Mouse (Mus musculus): ENCODE measurements around the gene Fbxo9. TPM values are rescaled to one million over a fixed set of nuclear protein-coding genes. Genes with fewer than 3 reads are reported as not detected.

The Fbxo9 gene
- polyA plus RNA-seq, 1 experiment from 2014 or later, result 25.0 TPM

GRCm38 (mm10) chr9:78122939-78123712 is 14.3 kb upstream of the Fbxo9 start:
- Histone ChIP-seq H3K4me3 (no peak overlapping the region), H3K4me1 (replicated peaks) (peaks cover 12% of the 10 kb centered on the region), H3K27me3 (ENCODE audit: insufficient read depth, poor library complexity, severe bottlenecking) (no peaks in the 10 kb centered on the region), H3K27ac (no peak overlapping the region), H3K9me3 (no peaks in the 10 kb centered on the region), H3K36me3 (peaks cover 69% of the 10 kb centered on the region)
- WGBS, result 91% methylated on average over 7 of the region's 7 CpGs
- DNase-seq (ENCODE audit: low spot score), result no peak

DNA sequence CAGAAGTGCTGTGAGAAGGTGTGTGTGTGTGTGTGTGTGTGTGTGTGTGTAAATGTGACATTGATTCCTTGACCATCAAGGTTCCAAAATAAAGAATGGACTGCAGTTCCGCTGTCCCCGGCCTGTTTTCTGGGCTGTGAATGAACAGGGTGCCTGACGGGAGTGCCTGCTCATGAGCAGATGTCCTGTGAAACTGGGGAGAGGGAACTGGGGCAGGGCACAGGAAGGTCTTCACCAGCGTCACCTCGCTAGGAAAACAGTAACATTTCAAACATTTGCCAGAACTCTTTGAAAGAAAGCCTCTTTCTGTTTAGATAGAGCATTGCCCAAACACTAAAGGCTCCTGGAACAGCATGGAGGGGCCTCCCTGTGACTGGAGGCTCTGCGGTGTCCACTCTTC is 13.1 kb upstream of the Fbxo9 start:
- no peak for DNase-seq (ENCODE audit: low spot score)
- H3K27ac ChIP-seq, result no peak overlapping the region
- H3K9me3 ChIP-seq, result no peaks in the 10 kb centered on the region
- no peak overlapping the region for H3K4me3 ChIP-seq
- WGBS, result 87% methylated on average over 6 of the region's 6 CpGs
- peaks cover 77% of the 10 kb centered on the region for H3K36me3 ChIP-seq
- peaks cover 4% of the 10 kb centered on the region for H3K4me1 ChIP-seq (replicated peaks)
- no peaks in the 10 kb centered on the region for H3K27me3 ChIP-seq (ENCODE audit: insufficient read depth, poor library complexity, severe bottlenecking)

- 90% methylated on average over 8 of the region's 8 CpGs for WGBS
- Histone ChIP-seq H3K9me3 (no peaks in the 10 kb centered on the region), H3K4me1 (replicated peaks) (peaks cover 3% of the 10 kb centered on the region; the same call in 1 of the 2 replicates), H3K4me3 (no peak overlapping the region), H3K27ac (no peak overlapping the region), H3K27me3 (ENCODE audit: insufficient read depth, poor library complexity, severe bottlenecking) (no peaks in the 10 kb centered on the region), H3K36me3 (peaks cover 84% of the 10 kb centered on the region)
- DNase-seq (ENCODE audit: low spot score), result no peak
Measured at GRCm38 (mm10) chr9:78121358-78121757, 12.5 kb upstream of the Fbxo9 start.

DNA sequence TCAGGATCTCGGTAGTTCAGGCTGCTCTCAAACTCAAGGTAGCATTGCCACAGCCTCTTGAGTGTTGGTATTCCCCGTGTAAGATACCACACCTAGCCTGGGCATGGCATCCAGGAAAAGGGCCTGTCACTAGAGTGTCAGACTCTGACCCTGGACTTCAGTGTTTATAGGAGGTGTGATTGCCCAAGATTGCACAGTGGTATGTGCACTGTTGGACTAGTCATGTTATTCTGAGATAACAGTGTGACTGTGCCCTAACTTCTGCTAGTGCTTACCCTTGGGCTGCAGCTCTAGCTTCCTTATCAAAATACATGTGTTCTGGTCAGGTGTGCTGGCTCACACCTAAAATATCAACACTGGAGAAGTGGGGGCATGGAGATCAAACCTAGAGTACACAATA is 8.8 kb upstream of the Fbxo9 start:
- Histone ChIP-seq H3K9me3 (no peaks in the 10 kb centered on the region), H3K27ac (no peak overlapping the region), H3K36me3 (peaks cover 66% of the 10 kb centered on the region), H3K4me3 (no peak overlapping the region), H3K27me3 (ENCODE audit: insufficient read depth, poor library complexity, severe bottlenecking) (no peaks in the 10 kb centered on the region), H3K4me1 (replicated peaks) (peaks cover 23% of the 10 kb centered on the region)
- no peak for DNase-seq (ENCODE audit: low spot score)
- WGBS, result 97% methylated on average over 2 of the region's 2 CpGs

DNA sequence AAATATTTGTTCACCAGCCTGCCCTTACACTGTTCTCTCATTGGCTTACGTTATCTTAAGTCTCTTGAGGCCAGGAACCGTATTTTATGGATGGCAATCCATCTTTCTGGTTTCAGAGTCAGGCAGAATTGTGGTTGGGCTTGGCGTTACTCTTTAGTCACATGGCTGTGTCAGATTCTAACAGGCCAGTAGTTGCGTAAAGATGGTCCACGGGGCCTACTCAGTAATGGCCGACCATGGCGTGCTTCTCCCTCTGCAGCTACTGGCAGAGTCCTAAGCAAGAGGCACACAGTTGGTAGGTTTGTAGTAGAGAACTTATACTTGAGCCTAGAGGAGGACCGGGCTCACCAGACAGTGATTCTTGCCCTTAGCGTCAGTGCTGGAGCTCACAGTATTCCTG is 6.9 kb upstream of the Fbxo9 start:
- no peaks in the 10 kb centered on the region for H3K27me3 ChIP-seq (ENCODE audit: insufficient read depth, poor library complexity, severe bottlenecking)
- H3K27ac ChIP-seq, result no peak overlapping the region
- no peaks in the 10 kb centered on the region for H3K9me3 ChIP-seq
- 94% methylated on average over 9 of the region's 9 CpGs for WGBS
- DNase-seq (ENCODE audit: low spot score), result no peak
- no peak overlapping the region for H3K4me3 ChIP-seq
- H3K4me1 ChIP-seq (replicated peaks), result peaks cover 25% of the 10 kb centered on the region
- peaks cover 48% of the 10 kb centered on the region for H3K36me3 ChIP-seq

DNA sequence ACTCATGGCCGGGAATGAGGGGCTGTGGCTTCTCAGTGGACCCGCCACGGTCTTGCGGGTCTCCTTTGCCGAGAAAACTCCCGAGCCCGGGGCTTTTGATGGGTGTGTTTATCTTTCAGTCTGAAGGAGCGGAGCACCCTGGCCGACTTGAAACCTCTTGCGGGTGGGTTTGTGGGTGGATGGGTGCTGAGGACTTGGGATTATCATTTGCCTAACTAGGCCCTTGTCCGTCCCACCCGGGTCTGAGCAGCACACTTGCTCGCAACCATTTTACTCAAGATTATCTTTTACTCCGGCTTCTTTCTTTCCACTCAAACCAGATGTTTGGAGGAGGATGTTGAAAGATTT is 4.6 kb upstream of the Fbxo9 start:
- no peak for DNase-seq (ENCODE audit: low spot score)
- WGBS, result 2% methylated on average over 14 of the region's 14 CpGs

GRCm38 (mm10) chr9:78112770-78113537 is 4.1 kb upstream of the Fbxo9 start:
- H3K4me3 ChIP-seq, result peak overlapping the region; percentile 94
- peaks cover 30% of the 10 kb centered on the region for H3K36me3 ChIP-seq
- DNase-seq (ENCODE audit: low spot score), result peak; percentile 93
- H3K27me3 ChIP-seq (ENCODE audit: insufficient read depth, poor library complexity, severe bottlenecking), result no peaks in the 10 kb centered on the region
- H3K9me3 ChIP-seq, result no peaks in the 10 kb centered on the region
- WGBS, result 3% methylated on average over 47 of the region's 47 CpGs
- peak overlapping the region; percentile 99 for H3K27ac ChIP-seq
- peaks cover 33% of the 10 kb centered on the region for H3K4me1 ChIP-seq (replicated peaks)

More for the DNA sequence above, 4.6 kb upstream of the Fbxo9 start:
- Histone ChIP-seq H3K4me3 (peak overlapping the region; percentile 94), H3K4me1 (replicated peaks) (peaks cover 32% of the 10 kb centered on the region), H3K9me3 (no peaks in the 10 kb centered on the region), H3K27me3 (ENCODE audit: insufficient read depth, poor library complexity, severe bottlenecking) (no peaks in the 10 kb centered on the region), H3K36me3 (peaks cover 36% of the 10 kb centered on the region), H3K27ac (peak overlapping the region; percentile 99)

DNA sequence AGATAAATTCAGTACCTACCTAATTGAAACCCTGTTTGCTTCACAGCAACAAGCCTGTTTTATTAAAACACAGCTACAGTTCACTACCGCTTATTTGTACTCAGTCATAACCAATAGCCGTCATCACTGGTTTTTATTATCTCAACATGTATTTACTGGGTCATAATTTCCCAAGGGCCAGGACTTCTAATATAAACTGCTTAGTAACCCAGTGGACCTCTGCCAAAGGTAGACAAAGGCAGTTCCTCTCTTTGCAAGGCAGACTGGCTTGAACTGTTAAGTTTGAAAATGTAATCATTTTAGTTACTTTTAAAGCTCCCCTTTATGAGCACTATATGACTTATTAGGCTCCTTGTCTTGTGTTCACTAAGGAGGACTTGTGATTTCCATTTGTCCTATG is 2.6 kb upstream of the Fbxo9 start:
- no peak for DNase-seq (ENCODE audit: low spot score)
- H3K9me3 ChIP-seq, result no peaks in the 10 kb centered on the region
- 94% methylated on average over 2 of the region's 2 CpGs for WGBS

DNA sequence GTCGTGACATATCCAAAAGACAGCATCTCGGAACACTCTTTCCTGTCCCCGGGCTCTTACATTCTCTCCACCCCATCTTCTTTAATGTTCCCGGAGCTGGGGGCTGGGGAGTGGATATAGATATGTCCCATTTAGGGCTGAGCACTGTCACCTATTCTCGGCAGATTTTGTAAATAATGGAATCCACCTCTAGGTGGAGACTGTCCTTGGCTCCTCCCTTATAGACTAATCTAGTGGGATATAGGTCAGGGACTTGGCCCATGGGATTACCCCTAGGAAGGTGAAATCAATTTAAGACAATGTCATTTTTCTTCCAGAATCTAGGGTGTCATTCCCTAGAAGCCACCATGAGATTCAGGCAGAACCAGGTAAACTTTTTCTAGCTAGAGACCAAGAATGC is 791 bp upstream of the Fbxo9 start:
- Histone ChIP-seq H3K4me1 (replicated peaks) (peaks cover 35% of the 10 kb centered on the region), H3K9me3 (no peaks in the 10 kb centered on the region), H3K27me3 (ENCODE audit: insufficient read depth, poor library complexity, severe bottlenecking) (peaks cover 4% of the 10 kb centered on the region; the same call in 1 of the 2 replicates), H3K36me3 (no peaks in the 10 kb centered on the region), H3K27ac (no peak overlapping the region), H3K4me3 (peak overlapping the region; percentile 87)
- no peak for DNase-seq (ENCODE audit: low spot score)
- WGBS, result 52% methylated on average over 5 of the region's 5 CpGs

More for the DNA sequence above, 2.6 kb upstream of the Fbxo9 start:
- Histone ChIP-seq H3K27ac (no peak overlapping the region), H3K4me3 (no peak overlapping the region), H3K4me1 (replicated peaks) (peaks cover 47% of the 10 kb centered on the region), H3K27me3 (ENCODE audit: insufficient read depth, poor library complexity, severe bottlenecking) (peaks cover 4% of the 10 kb centered on the region; the same call in 1 of the 2 replicates), H3K36me3 (peaks cover 15% of the 10 kb centered on the region)

- WGBS, result under 1% methylated on average over 88 of the region's 88 CpGs
- Histone ChIP-seq H3K4me3 (peak overlapping the region; percentile 87), H3K9me3 (no peaks in the 10 kb centered on the region), H3K4me1 (replicated peaks) (peaks cover 27% of the 10 kb centered on the region), H3K36me3 (no peaks in the 10 kb centered on the region), H3K27ac (peak overlapping the region; percentile 94), H3K27me3 (ENCODE audit: insufficient read depth, poor library complexity, severe bottlenecking) (peaks cover 4% of the 10 kb centered on the region; the same call in 1 of the 2 replicates)
- DNase-seq (ENCODE audit: low spot score), result peak; percentile 86
Measured at GRCm38 (mm10) chr9:78107912-78108795, 711 bp downstream of the Fbxo9 start.

DNA sequence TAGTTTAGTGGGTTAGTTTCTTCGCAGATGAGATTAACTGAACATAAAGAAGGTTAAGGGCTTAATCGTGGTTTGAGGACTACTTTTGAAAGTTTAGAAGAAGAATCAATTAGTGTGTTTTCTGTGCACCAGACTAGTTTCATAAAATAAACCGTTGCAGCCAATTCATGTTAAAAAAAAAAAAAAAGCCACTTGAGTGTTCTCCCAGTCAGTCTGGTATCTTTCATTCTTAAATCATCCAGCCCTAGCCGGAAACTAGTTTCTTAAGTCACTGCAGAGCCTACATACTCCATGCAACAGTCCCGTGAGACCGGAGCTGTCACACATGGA is 1.3 kb downstream of the Fbxo9 start:
- no peak for DNase-seq (ENCODE audit: low spot score)
- Histone ChIP-seq H3K36me3 (peaks cover 2% of the 10 kb centered on the region; the same call in 1 of the 2 replicates), H3K27ac (peak overlapping the region; percentile 94), H3K4me1 (replicated peaks) (peaks cover 22% of the 10 kb centered on the region), H3K27me3 (ENCODE audit: insufficient read depth, poor library complexity, severe bottlenecking) (peaks cover 4% of the 10 kb centered on the region; the same call in 1 of the 2 replicates), H3K9me3 (no peaks in the 10 kb centered on the region), H3K4me3 (peak overlapping the region; percentile 87)
- 33% methylated on average over 6 of the region's 6 CpGs for WGBS

DNA sequence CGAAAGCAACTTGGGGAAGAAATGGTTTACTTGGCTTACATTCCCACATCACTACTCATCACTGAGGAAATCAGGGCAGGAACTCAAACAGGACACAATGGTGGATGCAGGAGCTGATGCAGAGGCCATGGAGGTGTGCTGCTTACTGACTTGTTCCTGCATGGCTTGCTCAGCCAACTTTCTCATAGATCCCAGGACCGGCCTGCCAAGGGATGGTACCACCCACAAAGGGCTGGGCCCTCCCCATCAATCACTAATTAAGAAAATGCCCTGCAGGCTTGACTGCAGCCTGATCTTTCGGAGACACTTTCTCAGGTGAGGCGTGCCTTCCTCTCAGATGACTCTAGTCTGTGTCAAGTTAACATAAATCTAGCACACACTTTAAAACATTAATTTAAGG is 2.0 kb downstream of the Fbxo9 start:
- H3K4me3 ChIP-seq, result no peak overlapping the region
- H3K4me1 ChIP-seq (replicated peaks), result peaks cover 22% of the 10 kb centered on the region
- H3K27me3 ChIP-seq (ENCODE audit: insufficient read depth, poor library complexity, severe bottlenecking), result peaks cover 4% of the 10 kb centered on the region; the same call in 1 of the 2 replicates
- H3K9me3 ChIP-seq, result no peaks in the 10 kb centered on the region
- no peak for DNase-seq (ENCODE audit: low spot score)
- H3K36me3 ChIP-seq, result peaks cover 5% of the 10 kb centered on the region; the same call in 1 of the 2 replicates
- H3K27ac ChIP-seq, result no peak overlapping the region
- WGBS, result 85% methylated on average over 4 of the region's 4 CpGs
